Comparison of ENCODE assay signal across 14 mouse cellular contexts in genomic region chr5:44942575-44942974, GRCm38 (mm10).
DNase-seq lines count a peak whose midpoint lies in the region; ATAC-seq and TF ChIP-seq lines count a peak whose summit lies in the region.
"Had no signal": no experiment of that assay in that cellular context is flagged by ENCODE, and none has a peak within 500 bp of the region (broad histone marks: within the 10 kb centered on the region; RNA-seq: fewer than 3 reads in every experiment).

No protein-coding gene starts in this region.

- H3K27me3 ChIP-seq in kidney, postnatal 0 days (ENCODE audit: insufficient read depth, low read length): no peaks in the 10 kb centered on the region
- no peaks in the 10 kb centered on the region for H3K27me3 ChIP-seq in stomach, embryonic 14.5 days (ENCODE audit: control insufficient read depth, insufficient read depth, low read length)
- H3K27me3 ChIP-seq in stomach, postnatal 0 days (ENCODE audit: control insufficient read depth, insufficient read depth, low read length): no peaks in the 10 kb centered on the region
- H3K27me3 ChIP-seq in limb, embryonic 12.5 days: no peaks in the 10 kb centered on the region
- H3K27me3 ChIP-seq: heart, embryonic 13.5 days; megakaryocyte, embryonic 14.5 days had no signal

- no peak for TF ChIP-seq CTCF in kidney, postnatal 0 days (IDR thresholded peaks at IDR 0.05; ENCODE audit: low read depth)
- TF ChIP-seq CTCF in stomach, postnatal 0 days (IDR thresholded peaks at IDR 0.05; ENCODE audit: low read depth): no peak

- H3K4me2 ChIP-seq in kidney, postnatal 0 days (ENCODE audit: low read length): no peak overlapping the region
- H3K4me2 ChIP-seq in stomach, embryonic 14.5 days (replicated peaks; ENCODE audit: low read depth, low read length): no peak overlapping the region
- H3K4me2 ChIP-seq in stomach, postnatal 0 days (replicated peaks; ENCODE audit: low read depth): no peak overlapping the region
- no peak overlapping the region for H3K4me2 ChIP-seq in limb, embryonic 12.5 days
- H3K4me2 ChIP-seq: heart, embryonic 13.5 days had no signal

- no peaks in the 10 kb centered on the region for H3K9me3 ChIP-seq in kidney, postnatal 0 days (replicated peaks; ENCODE audit: low read length)
- H3K9me3 ChIP-seq in stomach, embryonic 14.5 days (ENCODE audit: control insufficient read depth, low read depth, low read length): no peaks in the 10 kb centered on the region
- no peaks in the 10 kb centered on the region for H3K9me3 ChIP-seq in stomach, postnatal 0 days (ENCODE audit: control insufficient read depth, low read length)
- H3K9me3 ChIP-seq in limb, embryonic 12.5 days: no peaks in the 10 kb centered on the region
- H3K9me3 ChIP-seq: heart, embryonic 13.5 days had no signal

- no peak for DNase-seq in kidney, postnatal 0 days (ENCODE audit: low spot score)
- no peak for DNase-seq in kidney, adult 9 months
- no peak for DNase-seq in stomach, postnatal 0 days (ENCODE audit: low spot score)
- DNase-seq in thymus, postnatal 14 days: no peak
- DNase-seq in right cerebral cortex, adult 18-20 months: no peak
- DNase-seq: adrenal gland, postnatal 25 days; cerebellum, postnatal 14 days; layer of hippocampus, postnatal 36 days; right cerebral cortex, postnatal 4 days had no signal

- WGBS in kidney, postnatal 0 days: 37% methylated on average over 2 of the region's 2 CpGs
- 38% methylated on average over 2 of the region's 2 CpGs for WGBS in stomach, embryonic 14.5 days
- 45% methylated on average over 2 of the region's 2 CpGs for WGBS in stomach, postnatal 0 days
- WGBS in limb, embryonic 12.5 days: 31% methylated on average over 2 of the region's 2 CpGs

- H3K4me3 ChIP-seq in kidney, postnatal 0 days (replicated peaks; ENCODE audit: low read depth, low read length): no peak overlapping the region
- no peak overlapping the region for H3K4me3 ChIP-seq in stomach, embryonic 14.5 days (ENCODE audit: low read depth, low read length)
- H3K4me3 ChIP-seq in stomach, postnatal 0 days (ENCODE audit: low read depth, low read length): no peak overlapping the region
- H3K4me3 ChIP-seq in limb, embryonic 12.5 days (replicated peaks): no peak overlapping the region
- H3K4me3 ChIP-seq: heart, embryonic 13.5 days; megakaryocyte, embryonic 14.5 days had no signal

- ATAC-seq in kidney, postnatal 0 days (replicated peaks; ENCODE audit: low FRiP score, low read depth): no peak
- ATAC-seq in stomach, embryonic 14.5 days (ENCODE audit: insufficient number of reproducible peaks, insufficient read depth, low FRiP score, low read depth): peak; percentile 14; the same call in 1 of the 2 replicates
- no peak for ATAC-seq in stomach, postnatal 0 days (ENCODE audit: low FRiP score, low TSS enrichment)
- ATAC-seq in limb, embryonic 12.5 days (ENCODE audit: insufficient number of reproducible peaks, insufficient read depth, low FRiP score, low TSS enrichment, low read depth): no peak
- ATAC-seq: inflammation-experienced regulatory T-cells, adult 6 months had no signal

- H3K27ac ChIP-seq in kidney, postnatal 0 days: peak overlapping the region; percentile 42; the same call in 1 of the 2 replicates
- H3K27ac ChIP-seq in stomach, embryonic 14.5 days (ENCODE audit: low read length): peak overlapping the region; percentile 44; the same call in 1 of the 2 replicates
- H3K27ac ChIP-seq in stomach, postnatal 0 days (replicated peaks): no peak overlapping the region
- H3K27ac ChIP-seq in limb, embryonic 12.5 days: peak overlapping the region; percentile 82
- H3K27ac ChIP-seq: heart, embryonic 13.5 days had no signal

- no peaks in the 10 kb centered on the region for H3K36me3 ChIP-seq in kidney, postnatal 0 days (ENCODE audit: insufficient read depth, low read length)
- H3K36me3 ChIP-seq in stomach, embryonic 14.5 days (ENCODE audit: control insufficient read depth, insufficient read depth, low read length): no peaks in the 10 kb centered on the region
- no peaks in the 10 kb centered on the region for H3K36me3 ChIP-seq in stomach, postnatal 0 days (ENCODE audit: control insufficient read depth, insufficient read depth, low read length)
- H3K36me3 ChIP-seq in limb, embryonic 12.5 days: no peaks in the 10 kb centered on the region
- H3K36me3 ChIP-seq: heart, embryonic 13.5 days had no signal

- TF ChIP-seq EP300 in stomach, postnatal 0 days (optimal IDR thresholded peaks at IDR 0.05): no peak

- no peak overlapping the region for H3K9ac ChIP-seq in kidney, postnatal 0 days (ENCODE audit: low read depth, low read length)
- H3K9ac ChIP-seq in stomach, embryonic 14.5 days (replicated peaks; ENCODE audit: low read depth, low read length): no peak overlapping the region
- no peak overlapping the region for H3K9ac ChIP-seq in stomach, postnatal 0 days (ENCODE audit: low read length)
- no peak overlapping the region for H3K9ac ChIP-seq in limb, embryonic 12.5 days (replicated peaks)
- H3K9ac ChIP-seq: heart, embryonic 13.5 days had no signal

- H3K4me1 ChIP-seq in kidney, postnatal 0 days (replicated peaks; ENCODE audit: insufficient read depth, low read length): no peaks in the 10 kb centered on the region
- H3K4me1 ChIP-seq in stomach, embryonic 14.5 days (ENCODE audit: control insufficient read depth, insufficient read depth, low read length): no peaks in the 10 kb centered on the region; the same call in 1 of the 2 replicates
- H3K4me1 ChIP-seq in stomach, postnatal 0 days (replicated peaks; ENCODE audit: control insufficient read depth, insufficient read depth): peaks cover 3% of the 10 kb centered on the region; the same call in 1 of the 2 replicates
- peaks cover 19% of the 10 kb centered on the region for H3K4me1 ChIP-seq in limb, embryonic 12.5 days (replicated peaks)
- H3K4me1 ChIP-seq: megakaryocyte, embryonic 14.5 days had no signal
